Mouse (Mus musculus) intestine, postnatal 0 days (tissue): ENCODE results near the gene Gm4981. TPM values are rescaled to one million over a fixed set of nuclear protein-coding genes. Genes with fewer than 3 reads are reported as not detected.

ENCODE experiments used
- ATAC-seq: fragments of 200-750 bp; cut with Nextera tagmentation; 2 replicates; pipeline ENCODE4 v1.8.0; 2017; ENCODE audit warnings: mild to moderate bottlenecking, moderate TSS enrichment, moderate library complexity
- H3K27ac ChIP-seq: fragments of 300-500 bp; sonication (generic); 2 replicates; pipeline ENCODE4 v1.5.1; 2014; ENCODE audit warnings: mild to moderate bottlenecking, low read depth, low read length, moderate library complexity
- H3K27me3 ChIP-seq: fragments of 300-500 bp; sonication (generic); replicated peaks from 2 replicates; pipeline ENCODE4 v1.6.1; 2014; ENCODE audit warnings: low read length, mixed read lengths; ENCODE audit not compliant: control insufficient read depth, insufficient read depth
- H3K36me3 ChIP-seq: fragments of 300-500 bp; sonication (generic); 2 replicates; pipeline ENCODE4 v1.6.1; 2014; ENCODE audit warnings: mild to moderate bottlenecking, moderate library complexity; ENCODE audit not compliant: control insufficient read depth, insufficient read depth
- H3K4me1 ChIP-seq: fragments of 300-500 bp; sonication (generic); replicated peaks from 2 replicates; pipeline ENCODE4 v1.6.1; 2014; ENCODE audit warnings: antibody characterized with exemption, low read length, mixed read lengths; ENCODE audit not compliant: control insufficient read depth, insufficient read depth
- H3K4me2 ChIP-seq: fragments of 300-500 bp; sonication (generic); replicated peaks from 2 replicates; pipeline ENCODE4 v1.6.1; 2014; ENCODE audit warnings: low read depth, mild to moderate bottlenecking, moderate library complexity
- H3K4me3 ChIP-seq: fragments of 300-500 bp; sonication (generic); 2 replicates; pipeline ENCODE4 v1.5.1; 2014; ENCODE audit warnings: low read depth, low read length
- H3K9ac ChIP-seq: fragments of 300-500 bp; sonication (generic); 2 replicates; pipeline ENCODE4 v1.6.1; 2014; ENCODE audit warnings: mild to moderate bottlenecking, low read depth, low read length
- H3K9me3 ChIP-seq: fragments of 300-500 bp; sonication (generic); 2 replicates; pipeline ENCODE4 v1.6.1; 2016; ENCODE audit warnings: mixed run types; ENCODE audit not compliant: control insufficient read depth
- CTCF ChIP-seq: sonication (generic); IDR thresholded peaks from 2 replicates; pipeline ENCODE4 v1.5.1; 2016; ENCODE audit warnings: low read depth, mild to moderate bottlenecking, control low read depth, antibody characterized with exemption, moderate library complexity
- WGBS: fragments of 180-500 bp; shearing (Covaris S2); extraction: QIAGEN DNeasy Blood & Tissue Kit; methylation state at CpG from one replicate; pipeline ENCODE4 v1.1.7; 2014; 5-methylcytosine and 5-hydroxymethylcytosine counted together
- polyA plus RNA-seq: library from polyadenylated mRNA; unstranded; fragments of >200 nt; fragmentation: Nextera tagmentation; extraction: Ambion mirVana; gene quantifications from 2 replicates; pipeline ENCODE4 v1.2.1, GENCODE M21; 2015

Gm4981 gene
- polyA plus RNA-seq, 1 experiment from 2014 or later = not detected

DNA sequence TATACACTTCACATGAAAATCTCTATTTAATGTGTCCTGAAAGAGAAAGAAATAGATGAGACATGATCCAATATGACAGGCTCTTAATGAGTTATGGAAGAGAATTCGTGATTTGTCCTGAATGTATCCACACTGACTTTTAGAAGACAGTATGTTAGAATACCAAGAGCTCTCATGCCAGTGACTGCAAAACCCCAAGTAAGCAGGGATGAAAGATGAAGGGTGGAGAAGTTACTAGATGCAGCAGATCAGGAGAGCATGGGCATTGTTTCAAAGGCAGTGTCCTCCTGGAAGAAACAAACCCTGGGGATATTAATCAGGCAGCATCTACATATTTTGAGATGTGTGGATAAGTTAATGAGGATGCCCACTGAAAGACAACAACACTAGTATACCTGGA is 26.0 kb downstream of the Gm4981 start:
- Histone ChIP-seq H3K9ac (no peak overlapping the region), H3K27ac (no peak overlapping the region), H3K27me3 (no peaks in the 10 kb centered on the region), H3K4me3 (no peak overlapping the region), H3K9me3 (no peaks in the 10 kb centered on the region), H3K4me1 (no peaks in the 10 kb centered on the region), H3K36me3 (no peaks in the 10 kb centered on the region), H3K4me2 (no peak overlapping the region)
- ATAC-seq = no peak
- WGBS = 59% methylated on average over 1 of the region's 1 CpGs
- no peak for TF ChIP-seq CTCF

DNA sequence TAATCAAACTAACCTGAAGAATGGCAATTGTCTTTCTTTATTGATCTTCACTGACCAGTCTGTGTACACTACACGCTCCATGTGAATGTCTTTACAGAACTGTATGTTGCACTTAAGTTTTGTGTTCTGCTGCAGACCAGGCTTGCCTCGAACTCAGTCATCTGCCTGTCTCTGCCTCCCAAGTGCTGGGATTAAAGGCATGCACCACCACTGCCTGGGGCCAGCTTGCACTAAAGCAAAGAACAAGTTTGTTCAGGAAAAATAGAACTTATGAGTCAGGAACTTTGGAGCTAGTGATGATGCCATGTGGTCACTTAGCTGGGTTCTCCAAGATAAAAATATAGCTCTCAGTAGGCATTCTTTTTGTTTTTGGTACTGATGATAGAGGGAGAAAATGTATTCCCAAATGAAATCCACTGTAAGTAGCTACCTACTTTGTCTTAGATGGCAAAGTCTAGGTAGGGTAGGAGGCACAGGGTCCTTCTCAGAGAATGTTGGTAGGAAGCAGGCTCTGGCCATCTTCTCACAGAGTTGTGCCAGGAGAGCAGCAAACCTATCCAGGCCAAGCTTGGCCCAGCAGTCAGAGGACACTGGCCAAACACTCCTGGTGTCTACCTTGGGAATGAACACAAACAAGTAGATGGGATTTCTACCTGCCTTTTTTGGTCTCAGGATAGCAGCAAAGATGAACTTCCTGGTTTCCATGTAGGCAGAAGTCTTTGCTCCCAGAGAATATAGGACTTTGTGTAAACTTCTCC is 26.6 kb downstream of the Gm4981 start:
- no peak overlapping the region for H3K4me3 ChIP-seq
- no peak for TF ChIP-seq CTCF
- no peak overlapping the region for H3K4me2 ChIP-seq
- no peak overlapping the region for H3K27ac ChIP-seq
- H3K9me3 ChIP-seq = no peaks in the 10 kb centered on the region
- no peak overlapping the region for H3K9ac ChIP-seq
- no peak for ATAC-seq
- H3K4me1 ChIP-seq = no peaks in the 10 kb centered on the region
- H3K27me3 ChIP-seq = no peaks in the 10 kb centered on the region
- 72% methylated on average over 2 of the region's 2 CpGs for WGBS
- no peaks in the 10 kb centered on the region for H3K36me3 ChIP-seq

DNA sequence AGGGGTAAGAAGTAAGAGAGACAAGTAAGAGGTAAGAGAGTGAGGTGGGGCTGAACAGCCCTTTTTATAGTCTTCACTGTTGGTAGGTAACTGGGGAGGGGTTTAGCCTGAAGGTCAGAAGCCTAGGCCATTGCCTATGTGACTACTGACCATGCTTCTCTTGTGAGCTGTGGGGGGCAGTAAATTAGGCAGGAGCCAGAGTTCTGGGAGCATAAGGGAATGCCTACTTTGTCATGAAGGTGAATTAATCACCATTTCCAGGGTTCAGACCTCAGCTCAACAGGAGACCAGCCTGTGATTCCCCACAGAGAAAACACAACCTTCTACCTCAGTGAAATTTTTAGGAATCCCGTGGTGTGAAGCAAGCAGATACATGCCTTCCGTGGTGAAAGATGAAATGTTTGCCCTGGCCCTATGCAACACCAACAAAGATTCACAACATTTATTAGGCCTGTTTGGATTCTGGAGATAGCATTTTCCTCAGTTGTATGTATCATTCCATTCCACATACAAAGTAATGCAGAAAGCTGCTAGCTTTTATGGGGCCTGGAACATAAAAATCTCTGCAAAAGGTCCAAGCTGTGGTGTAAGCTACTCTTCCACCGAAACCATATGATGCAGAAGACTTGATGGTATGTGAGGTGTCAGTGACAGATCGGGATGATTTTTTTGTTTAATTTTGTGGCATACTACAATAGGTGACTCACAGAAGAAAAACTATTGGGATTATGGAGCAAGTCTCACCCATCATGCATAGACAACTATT is 29.7 kb downstream of the Gm4981 start:
- H3K4me2 ChIP-seq = no peak overlapping the region
- no peak overlapping the region for H3K4me3 ChIP-seq
- no peak for ATAC-seq
- no peak overlapping the region for H3K27ac ChIP-seq
- H3K4me1 ChIP-seq = no peaks in the 10 kb centered on the region
- H3K36me3 ChIP-seq = no peaks in the 10 kb centered on the region
- no peaks in the 10 kb centered on the region for H3K9me3 ChIP-seq
- no peak for TF ChIP-seq CTCF
- H3K27me3 ChIP-seq = no peaks in the 10 kb centered on the region
- H3K9ac ChIP-seq = no peak overlapping the region
- WGBS = 89% methylated on average over 4 of the region's 4 CpGs

DNA sequence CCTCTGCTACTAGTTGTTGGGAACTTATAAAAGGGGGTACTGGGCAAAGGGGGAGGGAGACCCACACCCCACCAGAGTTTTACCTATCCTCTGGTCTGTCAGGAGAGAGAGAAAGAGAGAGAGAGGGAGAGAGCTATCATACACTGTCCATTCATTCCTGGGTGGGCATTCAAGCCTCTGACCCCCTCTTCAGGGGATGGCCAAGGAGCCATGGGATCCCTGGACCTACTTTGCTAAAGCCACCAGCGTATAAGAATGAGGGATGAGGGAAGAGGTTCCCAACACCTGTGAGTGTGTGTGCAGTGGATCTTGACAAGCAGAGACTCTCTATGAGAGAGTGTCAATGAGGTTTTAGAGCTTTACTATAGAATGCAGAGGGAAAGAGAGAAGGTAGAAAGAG is 30.5 kb downstream of the Gm4981 start:
- WGBS = 43% methylated on average over 1 of the region's 1 CpGs
- no peak overlapping the region for H3K4me2 ChIP-seq
- no peaks in the 10 kb centered on the region for H3K27me3 ChIP-seq
- H3K9ac ChIP-seq = no peak overlapping the region
- H3K4me1 ChIP-seq = no peaks in the 10 kb centered on the region
- no peak overlapping the region for H3K27ac ChIP-seq
- no peaks in the 10 kb centered on the region for H3K9me3 ChIP-seq
- H3K36me3 ChIP-seq = no peaks in the 10 kb centered on the region
- no peak overlapping the region for H3K4me3 ChIP-seq
- TF ChIP-seq CTCF = no peak
- no peak for ATAC-seq

Other genes with a start within 250 kb of the Gm4981 start
- not detected in 2 replicates for gene AW822073, start 11.8 kb downstream of the Gm4981 start, polyA plus RNA-seq
- gene Duxf3, start 4.0 kb downstream of the Gm4981 start, polyA plus RNA-seq = not detected in 2 replicates
- gene Gcc2, start 18.8 kb upstream of the Gm4981 start, polyA plus RNA-seq = 91.7 and 96.3 TPM in 2 replicates
- 79.8 and 85.6 TPM in 2 replicates for gene Lims1, start 86.8 kb upstream of the Gm4981 start, polyA plus RNA-seq
- gene Ranbp2, start 210.2 kb upstream of the Gm4981 start, polyA plus RNA-seq = 8.0 and 9.0 TPM in 2 replicates